ENCODE assay signal across 22 mouse cellular contexts in the genomic region with DNA sequence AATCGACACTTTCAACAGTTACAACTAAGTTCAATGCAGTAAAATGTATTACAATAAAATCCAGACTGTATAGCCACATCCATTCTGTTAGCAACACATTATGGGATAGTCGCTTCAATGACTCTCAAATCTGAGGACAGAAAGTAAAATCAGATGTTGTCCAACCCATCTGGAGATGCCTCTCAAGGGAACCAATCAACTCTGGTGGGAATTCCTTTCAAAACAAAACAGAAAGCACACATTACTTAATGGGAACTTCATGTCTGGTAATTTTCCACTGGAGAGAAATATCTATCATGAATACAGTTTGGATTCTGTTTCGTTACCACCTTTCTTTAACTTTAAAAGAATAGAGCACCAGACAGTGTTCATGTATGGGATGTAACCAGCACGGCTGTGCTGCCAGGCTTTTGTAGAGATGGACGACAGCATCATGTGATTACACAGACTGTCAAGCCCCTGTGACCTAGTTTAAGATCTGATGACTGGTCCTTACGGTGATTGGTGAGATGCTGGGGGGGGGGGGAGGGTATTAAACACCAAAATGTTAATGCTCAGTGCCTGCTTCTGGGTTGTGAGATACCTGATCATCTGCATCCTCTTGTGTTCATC. TPM values are rescaled to one million over a fixed set of nuclear protein-coding genes. Genes with fewer than 3 reads are reported as not detected.
DNase-seq lines count a peak whose midpoint lies in the region; ATAC-seq and TF ChIP-seq lines count a peak whose summit lies in the region.
"Had no signal": no experiment of that assay in that cellular context is flagged by ENCODE, and none has a peak within 500 bp of the region (broad histone marks: within the 10 kb centered on the region; RNA-seq: fewer than 3 reads in every experiment).

No protein-coding gene starts in this region.

- no peak for TF ChIP-seq CTCF in kidney, adult 2 months (conservative IDR thresholded peaks at IDR 0.05; ENCODE audit: insufficient read depth, insufficient read length, low read depth, low read length)

- no peak overlapping the region for H3K4me2 ChIP-seq in heart, embryonic 15.5 days
- H3K4me2 ChIP-seq: forebrain, embryonic 13.5 days; kidney, embryonic 15.5 days; liver, embryonic 11.5 days; midbrain, embryonic 15.5 days; neural tube, embryonic 15.5 days had no signal

- no peaks in the 10 kb centered on the region for H3K9me3 ChIP-seq in heart, embryonic 15.5 days (replicated peaks)
- H3K9me3 ChIP-seq: kidney, embryonic 15.5 days; midbrain, embryonic 15.5 days; neural tube, embryonic 15.5 days had no signal

- no peak overlapping the region for H3K9ac ChIP-seq in heart, embryonic 15.5 days
- H3K9ac ChIP-seq: forebrain, embryonic 13.5 days; kidney, embryonic 15.5 days; midbrain, embryonic 15.5 days; neural tube, embryonic 15.5 days had no signal

- H3K36me3 ChIP-seq in kidney, adult 2 months (ENCODE audit: control insufficient read depth, insufficient read depth, low read length), result no peaks in the 10 kb centered on the region; the same call in 1 of the 2 replicates
- 0 out of 2 replicates have a peak, but pooled peaks cover 3% of the 10 kb centered on the region for H3K36me3 ChIP-seq in heart, embryonic 15.5 days
- H3K36me3 ChIP-seq: midbrain, embryonic 15.5 days; neural tube, embryonic 15.5 days had no signal

- 55% methylated on average over 6 of the region's 6 CpGs for WGBS in kidney, adult 2 months
- WGBS in heart, embryonic 15.5 days, result 67% methylated on average over 6 of the region's 6 CpGs

- no peak overlapping the region for H3K4me3 ChIP-seq in kidney, adult 2 months (ENCODE audit: insufficient read depth, low read depth, low read length)
- no peak overlapping the region for H3K4me3 ChIP-seq in heart, embryonic 15.5 days
- H3K4me3 ChIP-seq: forebrain, embryonic 13.5 days; kidney, embryonic 15.5 days; midbrain, embryonic 15.5 days; neural tube, embryonic 15.5 days had no signal

- H3K27me3 ChIP-seq in kidney, adult 2 months (replicated peaks; ENCODE audit: control insufficient read depth, insufficient read depth, low read length), result no peaks in the 10 kb centered on the region
- H3K27me3 ChIP-seq in heart, embryonic 15.5 days, result no peaks in the 10 kb centered on the region
- H3K27me3 ChIP-seq: forebrain, embryonic 13.5 days; kidney, embryonic 15.5 days; midbrain, embryonic 15.5 days; neural tube, embryonic 15.5 days had no signal

- DNase-seq in gastrocnemius, adult 18-20 months (ENCODE audit: low spot score), result peak; percentile 65
- DNase-seq in gastrocnemius, postnatal 25 days, result no peak
- peak; percentile 42 for DNase-seq in kidney, adult 2 months
- DNase-seq in kidney, postnatal 25 days, result no peak
- DNase-seq in cerebellum, postnatal 10 days, result no peak
- no peak for DNase-seq in layer of hippocampus, adult 9-11 months
- DNase-seq: adrenal gland, postnatal 36 days; cerebellum, adult 18-20 months; lung, adult 2 months; lung, postnatal 36 days; right cerebral cortex, postnatal 25 days had no signal

- H3K4me1 ChIP-seq in kidney, adult 2 months (ENCODE audit: control insufficient read depth, insufficient read depth, low read length), result peaks cover 29% of the 10 kb centered on the region
- H3K4me1 ChIP-seq in heart, embryonic 15.5 days (replicated peaks), result peaks cover 64% of the 10 kb centered on the region

- H3K27ac ChIP-seq in kidney, adult 2 months (ENCODE audit: insufficient read depth, low read depth, low read length), result peak overlapping the region; percentile 67
- peak overlapping the region; percentile 89 for H3K27ac ChIP-seq in heart, embryonic 15.5 days
- H3K27ac ChIP-seq: forebrain, embryonic 13.5 days; kidney, embryonic 15.5 days; midbrain, embryonic 15.5 days; neural tube, embryonic 15.5 days; stomach, postnatal 0 days had no signal

- TF ChIP-seq POLR2A in kidney, adult 2 months (IDR thresholded peaks at IDR 0.05; ENCODE audit: low read depth, low read length), result no peak

- no peak for ATAC-seq in heart, embryonic 15.5 days (replicated peaks; ENCODE audit: insufficient number of reproducible peaks, insufficient read depth, low FRiP score, low read depth)
- no peak for ATAC-seq in frontal cortex, adult (ENCODE audit: low TSS enrichment)
- ATAC-seq: CD4-positive, CD25-positive, alpha-beta regulatory T cell, adult 4 months; forebrain, embryonic 13.5 days; hindbrain, embryonic 16.5 days; intestine, embryonic 16.5 days; midbrain, embryonic 15.5 days had no signal

RNA-seq across cellular contexts. Expression of gene Sptbn1, which starts 9.1 kb away (rescaled TPM):
- 100 to 1,000 TPM in 1 of 2 experiments, 10 to 100 TPM in 1; 78.4 to 118 TPM for total RNA-seq in gastrocnemius, adult 18-20 months (2021)
- total RNA-seq in gastrocnemius, postnatal 25 days (2021), result 100 to 1,000 TPM; 126 to 130 TPM
- polyA plus RNA-seq in kidney, adult 2 months (2012; rRNA removed), result 118 and 140 TPM in 2 replicates
- polyA plus RNA-seq in heart, embryonic 15.5 days (2015; fragmentation: Nextera tagmentation; extraction: Ambion mirVana), result 159 and 163 TPM in 2 replicates

Comparison
In these comparisons a context has a peak if more than half of its experiments do, and no peak if none do; other contexts are left out.
1. DNase-seq: peak in gastrocnemius, adult 18-20 months (single experiment) and kidney, adult 2 months (single experiment); none in gastrocnemius, postnatal 25 days (single experiment), kidney, postnatal 25 days (0 of 2), cerebellum, postnatal 10 days (0 of 2) and layer of hippocampus, adult 9-11 months (single experiment).